Mouse (Mus musculus) WW6 (cell line): ENCODE measurements at regions not wholly inside any gene's neighbourhood (a gene's known extent, or its start where the extent isn't known, plus 50 kb on each side); places are given as distances from the start of the nearest gene placed in this dataset.

ENCODE experiments used
- DNase-seq: peaks from one replicate; pipeline ENCODE4 v3.0.0-alpha.2; 2013; ENCODE audit warnings: low read depth, low spot score

DNA sequence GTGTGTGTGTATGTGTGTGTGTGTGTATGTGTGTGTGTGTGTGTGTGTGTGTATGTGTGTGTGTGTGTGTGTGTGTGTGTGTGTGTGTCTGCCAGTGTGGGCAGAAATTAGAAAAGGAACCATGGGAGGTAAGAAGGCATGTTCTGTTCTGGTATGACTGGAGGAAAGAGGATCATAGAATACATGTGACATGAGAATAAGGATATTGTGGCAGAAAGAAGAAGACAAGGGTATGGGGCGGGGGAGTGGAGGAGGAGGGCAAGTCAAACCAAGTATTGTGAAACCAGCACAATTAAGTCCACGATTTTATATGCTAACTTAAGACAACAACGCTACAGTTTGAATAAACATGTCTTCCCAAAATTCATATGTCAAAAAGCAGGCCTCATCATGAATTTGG lies 117.4 kb upstream of the Ankrd55 start:
- no peak for DNase-seq

DNA sequence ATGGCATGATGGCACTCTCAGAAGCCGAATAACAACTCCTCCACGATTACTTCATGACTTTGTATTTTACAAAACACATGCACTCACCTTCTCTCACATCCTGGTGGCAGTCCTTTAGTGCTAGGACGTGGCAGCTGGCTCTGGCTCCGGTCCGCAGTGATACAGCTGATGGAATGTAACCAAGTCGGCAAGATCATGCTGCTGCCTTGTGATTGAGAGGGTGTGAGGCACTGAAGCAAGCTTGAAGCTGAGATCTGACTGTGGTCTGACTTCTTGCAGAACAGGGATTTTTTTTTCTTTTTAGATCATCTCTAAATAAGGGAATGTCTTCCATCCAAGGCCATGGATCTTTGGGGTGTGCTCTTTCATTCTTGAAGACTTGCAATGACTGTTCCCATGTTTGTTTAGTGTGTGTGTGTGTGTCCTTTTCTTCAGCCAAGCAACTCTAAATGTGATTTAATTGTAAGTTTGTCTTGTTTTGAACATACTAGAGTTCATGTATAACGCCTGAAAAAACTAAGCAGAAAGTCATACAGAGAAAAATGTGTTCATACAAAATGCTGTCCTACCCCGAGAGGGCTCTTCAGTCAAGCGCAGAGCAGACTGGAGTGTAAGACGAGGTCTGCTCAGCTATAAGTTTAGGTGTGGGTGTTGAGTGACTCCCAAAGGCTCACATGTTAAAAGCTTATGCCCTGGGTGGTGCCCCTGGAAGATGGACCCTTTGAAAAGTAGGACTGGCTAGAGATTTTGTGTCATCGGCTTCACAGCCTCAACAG lies 116.1 kb upstream of the Ankrd55 start:
- no peak for DNase-seq

DNA sequence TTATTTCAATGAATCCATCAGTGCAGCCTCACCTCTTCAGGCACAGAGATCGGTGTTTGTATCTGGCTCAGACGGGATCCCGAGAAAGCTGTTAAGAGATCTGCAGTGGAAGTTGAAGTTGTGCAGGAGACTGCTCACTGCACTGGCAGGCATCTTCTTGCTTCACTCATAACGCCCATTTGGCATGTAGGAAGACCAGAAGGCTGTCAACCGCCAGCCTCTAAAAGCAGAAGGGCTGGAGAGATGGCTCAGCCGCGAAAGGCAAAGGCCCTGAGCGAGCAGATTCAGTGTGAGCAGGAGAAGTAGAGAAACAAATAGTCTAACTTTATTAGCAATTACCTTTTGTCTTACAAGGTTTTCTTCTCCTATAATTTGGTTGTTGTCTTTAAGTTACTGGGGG lies 114.3 kb upstream of the Ankrd55 start:
- no peak for DNase-seq

DNA sequence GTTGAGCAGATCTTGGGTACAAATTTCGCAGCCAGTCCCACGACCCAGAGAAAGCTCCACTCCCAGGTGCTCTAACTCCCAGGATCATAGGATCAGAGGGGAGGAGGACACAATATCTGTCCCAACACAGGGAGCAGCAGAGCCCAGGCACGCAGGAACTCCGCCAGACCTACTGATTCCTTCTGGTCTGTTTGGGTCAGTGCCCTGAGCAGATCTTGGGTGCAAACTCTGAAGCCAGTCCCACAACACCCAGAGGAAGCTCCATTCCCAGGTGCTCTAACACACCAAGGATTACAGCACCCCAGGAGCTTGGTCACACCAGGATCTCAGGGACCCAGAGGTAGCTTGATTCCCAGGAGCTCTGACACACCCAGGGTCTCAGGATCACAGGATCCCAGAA lies 110.2 kb upstream of the Ankrd55 start:
- no peak for DNase-seq

DNA sequence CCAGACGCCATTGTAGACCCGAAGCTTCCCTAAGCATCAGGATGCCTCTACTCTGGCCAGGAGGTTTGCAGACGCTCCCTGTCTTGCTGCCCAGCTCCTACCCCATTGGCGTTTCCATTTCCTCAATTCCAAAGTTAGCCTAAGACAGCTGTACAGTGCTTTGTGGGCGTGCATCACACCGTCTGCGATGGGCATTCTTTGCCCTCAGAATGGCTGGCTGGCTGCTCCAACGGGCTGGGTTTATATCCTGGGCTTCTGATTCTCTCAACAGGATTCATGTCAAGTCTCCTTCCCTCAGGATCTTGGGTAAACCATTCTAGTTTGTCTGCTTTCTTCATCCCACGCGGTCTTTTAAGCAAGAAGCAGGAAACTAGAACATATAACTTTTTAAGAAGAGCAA lies 104.3 kb upstream of the Ankrd55 start:
- DNase-seq = no peak

DNA sequence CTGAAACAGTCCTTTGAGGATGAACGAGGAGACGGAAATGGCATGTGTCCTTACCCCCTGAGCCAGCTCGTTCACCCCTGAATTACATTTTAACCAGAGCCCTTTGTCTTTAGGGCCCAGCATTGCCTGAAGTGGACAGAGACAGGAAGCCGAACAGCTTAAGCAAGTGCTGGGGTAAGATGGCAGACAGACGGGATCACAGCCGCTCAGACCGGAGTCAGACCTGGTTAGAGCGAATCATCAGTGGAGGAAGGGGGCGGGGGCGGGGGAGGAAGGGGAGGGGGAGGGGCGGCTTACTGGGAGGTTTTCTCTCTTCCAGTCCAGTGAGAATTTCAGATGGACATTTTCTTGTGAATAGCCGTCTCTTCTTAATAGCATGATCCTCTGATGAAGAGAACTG lies 103.1 kb upstream of the Ankrd55 start:
- DNase-seq = no peak

DNA sequence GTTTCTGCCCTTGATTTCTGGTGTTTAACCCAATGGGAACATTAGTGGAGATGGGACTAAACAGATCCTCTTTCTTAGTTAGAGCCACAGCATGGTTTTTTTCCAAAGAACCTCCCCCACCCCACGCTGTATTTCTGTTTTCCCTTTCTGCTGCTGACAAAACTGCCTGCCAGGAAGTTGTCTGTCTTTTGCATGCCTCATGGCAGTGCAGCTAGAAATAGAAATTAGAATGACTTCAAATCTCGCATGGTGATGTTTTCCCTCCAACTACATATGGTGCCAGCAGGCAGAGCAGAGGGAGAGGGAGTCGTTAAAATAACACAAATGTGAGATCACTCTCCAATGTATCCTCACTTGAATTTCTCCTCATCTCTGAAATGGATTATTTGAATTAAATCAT lies 101.0 kb upstream of the Ankrd55 start:
- no peak for DNase-seq

DNA sequence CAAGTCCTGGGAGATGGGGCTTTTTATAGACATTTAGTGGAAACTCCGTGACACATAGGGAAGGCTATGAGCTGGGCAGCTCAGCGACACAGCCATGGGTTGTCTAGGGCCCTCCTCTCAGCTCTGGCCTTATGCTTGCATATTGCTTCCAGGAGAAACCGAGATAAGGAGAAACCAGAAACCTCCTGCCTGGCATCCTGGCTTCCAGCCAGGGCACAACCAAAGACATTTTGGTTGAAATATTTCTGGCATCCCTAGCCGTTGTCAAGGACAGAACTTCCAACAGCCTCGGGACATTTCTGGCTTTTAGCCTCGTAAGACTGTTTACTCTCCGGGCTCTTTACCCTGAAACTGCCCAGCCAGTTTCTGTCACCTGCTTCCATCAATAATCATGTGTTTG lies 99.9 kb upstream of the Ankrd55 start:
- no peak for DNase-seq

DNA sequence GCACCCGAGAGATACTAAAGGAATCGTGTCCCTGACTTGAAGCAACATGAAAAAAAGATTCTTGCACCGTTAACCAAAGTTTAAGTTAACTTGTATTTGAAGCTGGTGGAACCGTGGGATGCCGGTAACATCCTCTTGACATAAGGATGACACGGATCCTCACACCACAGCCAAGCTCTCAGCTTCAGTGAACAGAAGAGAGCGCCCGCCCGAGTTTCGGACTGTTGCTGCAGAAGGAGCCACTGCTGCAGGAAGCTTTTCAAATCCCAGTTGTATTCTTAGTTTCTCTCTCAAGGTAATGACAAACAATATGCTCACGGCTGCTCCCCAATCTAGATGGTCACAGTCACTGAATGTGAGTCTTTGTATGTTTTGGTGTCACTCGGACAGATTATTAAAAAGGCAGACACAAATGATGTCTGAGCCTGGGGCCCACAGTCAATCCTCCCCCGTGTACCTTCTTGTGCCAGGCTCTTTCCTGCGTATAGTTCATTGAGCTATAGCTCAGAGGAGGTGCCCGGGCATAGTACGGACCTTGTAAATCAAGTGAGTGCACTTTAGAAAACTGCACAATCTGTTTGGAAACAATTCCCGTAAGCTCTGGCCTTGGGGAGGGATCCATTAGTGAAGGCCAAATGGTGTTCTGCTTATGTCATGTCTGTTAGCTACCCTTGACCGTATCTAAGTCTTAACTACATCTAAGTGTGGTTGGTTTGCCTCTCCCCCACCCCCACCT lies 99.3 kb upstream of the Ankrd55 start:
- no peak for DNase-seq

DNA sequence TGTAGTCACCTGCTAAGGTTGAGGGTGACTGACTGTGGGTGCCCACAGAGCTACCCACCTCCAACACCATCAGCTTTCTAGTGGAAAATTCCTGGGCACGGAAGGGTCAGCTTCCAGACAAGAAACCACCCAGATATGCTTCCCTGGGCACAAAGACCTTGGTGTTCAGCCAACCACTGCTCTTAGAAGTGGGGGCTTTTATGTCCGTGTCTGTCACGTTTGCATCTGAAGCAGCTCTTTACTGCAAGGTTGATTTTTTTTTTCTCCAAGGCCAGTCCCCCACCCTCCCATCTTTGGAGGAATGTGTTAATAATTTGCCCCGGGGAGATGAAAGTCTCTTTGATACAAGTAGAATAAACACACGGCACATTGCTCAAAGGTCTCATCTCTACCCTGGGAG lies 98.6 kb upstream of the Ankrd55 start:
- DNase-seq = no peak

DNA sequence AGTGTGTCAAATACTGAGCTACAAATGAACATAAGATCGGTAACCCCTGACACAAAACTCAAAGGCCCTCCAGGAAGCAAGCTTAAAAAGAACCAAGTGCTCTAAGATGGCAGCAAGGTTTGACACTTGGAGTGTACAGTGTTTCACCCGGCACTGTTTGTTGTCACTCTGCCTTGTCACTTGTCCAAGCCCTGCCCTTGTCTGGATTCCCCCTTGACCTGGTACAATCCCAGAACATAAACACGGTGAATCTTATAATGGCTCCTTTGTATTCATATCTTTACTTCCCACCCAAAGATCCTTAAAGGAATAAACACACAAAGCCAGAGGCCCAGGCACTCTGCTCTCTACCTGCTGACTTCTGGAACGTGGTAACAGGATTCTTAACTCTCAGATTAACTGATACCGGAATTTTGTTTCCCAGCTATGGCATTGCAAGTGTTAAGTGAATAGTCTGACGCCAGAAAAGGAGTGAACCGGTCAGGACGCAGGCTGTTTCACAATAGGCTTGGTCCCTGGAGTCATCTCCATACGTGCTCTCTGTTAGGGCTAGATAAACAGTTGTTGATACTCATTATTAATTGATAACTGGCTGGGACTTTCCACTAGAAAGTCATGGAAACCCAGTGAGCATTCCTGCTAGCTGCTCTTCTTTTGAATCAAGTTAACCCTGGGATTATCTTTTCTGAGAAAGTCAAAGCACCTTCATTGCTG lies 95.9 kb upstream of the Ankrd55 start:
- DNase-seq = no peak

DNA sequence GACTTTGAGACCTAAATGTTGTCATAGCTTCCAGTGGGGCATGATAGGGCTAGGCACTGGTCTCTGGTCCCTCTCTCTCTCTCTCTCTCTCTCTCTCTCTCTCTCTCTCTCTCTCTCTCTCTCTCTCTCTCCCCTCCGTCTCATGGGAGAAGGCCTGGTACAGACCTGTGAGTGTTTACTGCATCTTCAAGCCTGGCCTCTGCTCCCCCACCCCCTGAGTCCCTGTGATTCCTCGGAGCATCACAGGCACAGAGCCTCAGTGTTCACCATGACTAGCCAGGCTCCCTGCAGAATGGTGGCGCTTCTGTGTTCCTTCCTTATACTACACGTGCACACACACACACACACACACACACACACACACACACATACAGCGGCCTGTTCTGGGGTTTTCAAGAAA lies 94.6 kb upstream of the Ankrd55 start:
- no peak for DNase-seq

DNA sequence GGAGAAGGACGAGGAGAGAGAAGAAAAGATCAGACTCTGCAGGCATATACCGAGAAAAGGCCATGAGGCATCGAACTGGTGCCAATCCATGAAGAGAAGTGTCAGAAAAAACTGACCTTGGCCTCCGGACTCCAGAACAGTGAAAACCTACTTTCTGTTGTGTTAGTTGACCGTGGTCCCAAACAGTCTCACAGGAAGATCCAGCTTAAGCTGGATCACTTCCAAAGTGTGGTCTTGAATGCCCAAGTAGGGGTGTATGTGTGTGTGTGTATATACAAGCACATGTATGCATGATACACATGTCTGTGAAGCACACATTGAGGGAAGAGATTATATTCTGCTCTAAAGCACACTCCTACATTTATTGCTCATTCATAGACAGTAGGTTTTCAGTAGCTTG lies 93.3 kb upstream of the Ankrd55 start:
- DNase-seq = no peak

DNA sequence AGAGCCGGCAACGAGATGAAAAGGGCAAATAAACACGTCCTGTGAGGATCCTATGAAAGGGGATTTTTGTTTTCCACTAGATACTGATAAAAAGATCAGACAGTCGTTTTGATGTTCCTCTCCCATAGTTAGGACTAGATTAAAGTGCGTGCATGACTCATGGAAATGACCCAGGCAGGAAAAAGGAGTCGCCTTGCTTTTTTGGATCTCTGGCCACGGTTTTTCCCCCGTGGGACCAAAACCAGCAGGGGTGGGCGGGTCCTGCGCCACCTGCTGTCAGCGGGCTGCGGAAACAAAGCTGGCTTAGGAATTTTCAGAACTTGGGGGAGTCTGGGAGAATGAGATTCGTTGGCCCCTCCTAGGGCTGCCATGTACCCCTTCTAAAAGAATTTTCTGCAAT lies 91.5 kb upstream of the Ankrd55 start:
- no peak for DNase-seq

DNA sequence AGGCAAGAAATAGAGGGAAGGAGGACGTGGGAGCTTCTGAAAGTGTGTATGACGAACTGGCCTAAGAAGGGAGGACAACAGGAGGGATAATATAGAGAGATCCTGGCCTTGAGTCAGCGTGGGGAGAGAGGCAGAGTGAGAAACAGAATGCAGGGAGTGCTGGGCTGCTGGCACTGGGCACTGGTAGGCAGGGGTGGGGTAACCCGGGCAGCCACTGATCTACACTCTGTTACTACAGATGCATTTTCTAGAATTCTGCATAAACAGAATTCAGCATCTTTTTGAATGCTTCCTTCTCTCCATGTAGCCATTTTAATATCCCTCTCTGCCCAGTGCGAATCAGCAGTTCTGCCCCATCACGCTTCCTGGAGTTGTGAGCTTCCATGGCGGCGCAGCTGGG lies 84.5 kb upstream of the Ankrd55 start:
- DNase-seq = no peak

DNA sequence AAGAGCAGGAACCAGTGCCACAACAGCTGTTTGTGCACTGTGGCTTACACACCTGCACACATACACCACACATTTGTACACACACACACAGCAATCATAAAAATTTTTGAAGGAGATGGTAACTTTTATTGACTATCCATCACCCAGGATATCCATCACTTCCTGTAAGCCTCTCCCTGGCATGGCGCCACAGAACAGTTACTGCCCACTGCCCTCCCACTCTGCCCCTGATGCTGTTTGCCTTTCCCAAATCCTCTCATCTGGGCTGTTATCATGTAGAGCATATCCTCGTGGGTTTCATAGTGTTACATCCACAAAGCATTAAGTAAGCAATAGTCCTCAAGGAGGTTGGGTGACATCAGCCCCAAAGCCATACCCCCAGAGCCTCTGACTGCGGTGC lies 84.0 kb upstream of the Ankrd55 start:
- DNase-seq = no peak

DNA sequence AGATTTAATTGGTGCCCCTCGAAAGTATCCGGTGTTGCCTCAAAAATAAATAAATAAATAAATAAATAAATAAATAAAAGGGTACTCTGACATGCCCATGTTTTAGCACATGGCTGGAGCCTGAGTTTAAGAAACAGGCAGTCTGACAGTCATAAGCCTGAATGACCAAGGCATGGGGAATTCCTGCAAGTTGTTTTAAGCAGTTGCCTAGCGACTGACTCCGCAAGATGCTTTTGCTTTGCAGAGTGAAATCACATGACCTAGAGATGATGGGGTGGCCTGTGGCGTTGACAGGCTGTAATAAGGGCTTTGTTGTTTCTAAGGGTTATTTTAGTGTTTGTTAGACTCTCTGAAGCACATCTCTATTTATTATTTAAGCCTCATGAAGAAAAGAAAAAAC lies 83.4 kb upstream of the Ankrd55 start:
- DNase-seq = no peak

DNA sequence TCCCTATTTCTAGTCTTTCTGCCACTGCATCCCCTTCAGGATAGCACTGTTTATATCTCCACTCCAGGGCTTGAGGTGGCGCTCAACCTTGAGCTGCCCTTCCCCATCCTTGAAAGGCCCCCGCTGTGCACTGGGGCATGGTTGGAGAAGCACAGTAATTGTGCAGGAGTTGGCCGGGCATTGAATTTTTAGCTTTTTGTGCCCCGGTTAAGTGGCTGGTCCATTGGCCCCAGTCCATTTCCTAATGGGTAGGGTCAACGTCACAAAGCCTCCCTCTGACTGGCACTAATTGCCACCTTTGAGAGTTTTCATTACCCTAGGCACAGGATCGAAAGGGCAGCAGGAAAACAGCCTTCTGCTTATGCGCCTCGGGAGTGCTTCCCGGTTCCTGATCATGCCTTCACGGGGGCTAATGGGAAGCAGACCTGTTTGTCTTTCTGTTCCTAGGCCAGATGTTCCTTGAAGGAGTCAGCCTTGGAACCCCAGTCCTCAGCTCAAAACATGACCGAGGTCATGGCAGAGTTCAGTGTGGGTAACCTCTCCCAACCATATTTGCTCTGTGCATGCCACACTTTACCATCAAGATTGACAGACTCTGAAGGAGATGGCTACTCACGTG lies 80.5 kb upstream of the Ankrd55 start:
- DNase-seq = no peak

DNA sequence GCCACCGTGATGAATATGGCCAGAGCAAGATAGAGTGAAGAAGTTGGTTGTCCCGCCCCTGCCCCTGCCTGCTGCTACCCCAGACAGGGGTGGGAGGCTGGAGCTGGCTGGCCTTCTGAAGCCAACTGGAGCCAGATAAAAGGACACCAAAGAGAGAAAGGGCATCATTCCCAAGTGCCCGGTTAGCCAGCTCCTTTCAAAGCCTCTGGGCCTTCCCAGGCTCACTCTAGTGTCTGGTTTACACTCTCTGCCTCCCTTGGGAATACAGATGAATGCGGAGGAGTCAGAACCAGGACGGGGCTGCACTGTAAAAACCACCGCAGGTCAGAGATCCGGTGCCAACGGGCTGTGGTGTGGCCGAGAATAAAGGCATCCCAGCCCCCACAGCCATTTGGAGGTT lies 76.4 kb upstream of the Ankrd55 start:
- DNase-seq = no peak

DNA sequence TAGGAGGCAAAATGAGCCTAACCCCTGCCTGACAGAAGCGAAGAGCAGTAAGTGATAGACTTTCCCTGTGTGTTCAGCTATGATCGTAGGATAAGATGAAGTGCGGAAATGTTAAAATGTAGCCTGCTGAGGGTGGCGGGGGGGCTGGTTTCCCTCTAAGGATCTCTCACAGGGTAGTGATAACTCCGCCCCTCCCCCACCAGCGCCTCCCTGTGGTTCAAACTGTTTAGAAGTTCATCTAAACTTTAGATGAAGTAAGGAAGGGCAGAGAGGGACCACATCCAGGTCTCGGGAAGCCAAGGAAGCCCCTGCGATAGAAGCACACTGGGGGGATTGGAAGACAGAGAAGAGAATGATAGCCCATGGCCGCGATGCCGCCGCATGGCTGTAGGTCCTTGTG lies 75.9 kb upstream of the Ankrd55 start:
- DNase-seq = no peak

DNA sequence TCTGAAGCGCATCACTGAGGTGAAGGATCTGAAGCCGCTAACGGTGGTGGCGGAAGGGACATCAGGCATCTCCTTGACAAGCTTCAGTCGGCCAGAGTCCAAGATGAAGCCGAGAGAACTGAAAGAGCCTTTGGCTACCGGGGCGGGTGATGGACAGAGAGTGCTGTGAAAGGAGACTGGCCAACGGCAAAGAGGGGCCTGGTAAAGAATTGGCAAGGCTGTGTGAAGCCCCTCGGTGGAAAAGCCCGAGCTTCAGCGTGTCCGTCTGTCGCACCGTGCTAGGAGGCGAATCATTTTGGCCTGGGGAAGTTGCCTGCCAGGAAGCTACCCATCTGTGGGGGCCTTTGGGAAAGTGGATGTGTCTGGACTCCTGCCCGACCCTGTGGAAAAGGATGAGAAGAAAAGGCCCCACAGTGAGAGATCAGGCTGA lies 74.6 kb upstream of the Ankrd55 start:
- no peak for DNase-seq

DNA sequence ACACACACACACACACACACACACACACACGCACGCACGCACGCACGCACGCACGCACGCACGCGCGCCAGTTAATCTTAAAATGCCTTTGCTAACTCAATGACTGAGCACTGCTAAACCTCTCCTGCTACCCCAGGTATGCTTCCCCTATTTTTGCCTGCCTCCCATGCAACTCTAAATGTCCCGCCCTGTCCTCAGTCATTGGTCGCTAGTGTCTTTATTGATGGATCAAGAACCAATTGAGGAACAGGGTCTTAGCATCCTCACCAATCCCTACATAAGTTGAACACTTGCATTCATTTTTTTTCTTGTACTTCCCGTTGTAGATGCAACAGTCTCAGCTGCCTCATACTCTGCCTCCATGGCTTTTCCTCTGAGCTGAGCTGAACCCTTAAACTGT lies 72.2 kb upstream of the Ankrd55 start:
- no peak for DNase-seq
